Mouse (Mus musculus): ENCODE data around the gene Bmpr1a. TPM values are rescaled to one million over a fixed set of nuclear protein-coding genes. Genes with fewer than 3 reads are reported as not detected.

Gene Bmpr1a
- total RNA-seq, 1 experiment = 38.9 TPM

GRCm38 (mm10) chr14:34502475-34503324 lies 441 bp downstream of the Bmpr1a start:
- DNase-seq (ENCODE audit: low read depth, low spot score) = peak; percentile 59
- in situ Hi-C loops (cut with MboI; ENCODE audit: low sequenced_read_pairs in 2 of 2, unreplicated experiment in 2 of 2) = no loop called here
- TF ChIP-seq ZNF384 (IDR thresholded peaks at IDR 0.05; ENCODE audit: low read depth, low read length) (no peak), CHD2 (IDR thresholded peaks at IDR 0.05; ENCODE audit: low read depth, low read length) (no peak), HCFC1 (IDR thresholded peaks at IDR 0.05; ENCODE audit: borderline replicate concordance, insufficient read depth, low read length) (peak; percentile 54; the same call in 1 of the 2 replicates)
- Histone ChIP-seq H3K36me3 (ENCODE audit: control insufficient read depth, insufficient read depth, low read length, poor library complexity, severe bottlenecking) (no peaks in the 10 kb centered on the region), H3K4me3 (ENCODE audit: insufficient read depth in 1 of 2, low read depth in 1 of 2, low read length in 2 of 2, poor library complexity in 1 of 2, severe bottlenecking in 1 of 2) (peak overlapping the region; percentile 87 to 97), H3K4me1 (ENCODE audit: control insufficient read depth in 2 of 2, insufficient read depth in 2 of 2, low read length in 2 of 2, poor library complexity in 1 of 2) (peaks cover 0 to 3% of the 10 kb centered on the region in 2 experiments; a peak in 1 of 4 replicates), H3K9ac (ENCODE audit: insufficient read depth, low read depth, low read length, poor library complexity, severe bottlenecking) (peak overlapping the region; percentile 97), H3K9me3 (ENCODE audit: control insufficient read depth, insufficient read depth, low read depth, low read length) (no peaks in the 10 kb centered on the region), H3K27ac (ENCODE audit: insufficient read depth, low read depth, low read length, poor library complexity, severe bottlenecking) (peak overlapping the region; percentile 81)

GRCm38 (mm10) chr14:34501804-34502474 lies 1.2 kb downstream of the Bmpr1a start:
- H3K36me3 ChIP-seq (ENCODE audit: control insufficient read depth, insufficient read depth, low read length, poor library complexity, severe bottlenecking) = no peaks in the 10 kb centered on the region
- peaks cover 0 to 3% of the 10 kb centered on the region in 2 experiments; a peak in 1 of 4 replicates for H3K4me1 ChIP-seq (ENCODE audit: control insufficient read depth in 2 of 2, insufficient read depth in 2 of 2, low read length in 2 of 2, poor library complexity in 1 of 2)
- H3K9ac ChIP-seq (ENCODE audit: insufficient read depth, low read depth, low read length, poor library complexity, severe bottlenecking) = peak overlapping the region; percentile 77
- no peaks in the 10 kb centered on the region for H3K9me3 ChIP-seq (ENCODE audit: control insufficient read depth, insufficient read depth, low read depth, low read length)
- peak overlapping the region; percentile 81 for H3K27ac ChIP-seq (ENCODE audit: insufficient read depth, low read depth, low read length, poor library complexity, severe bottlenecking)
- DNase-seq (ENCODE audit: low read depth, low spot score) = no peak
- TF ChIP-seq CHD2 (IDR thresholded peaks at IDR 0.05; ENCODE audit: low read depth, low read length) (no peak), HCFC1 (IDR thresholded peaks at IDR 0.05; ENCODE audit: borderline replicate concordance, insufficient read depth, low read length) (0 out of 2 replicates have a peak, but pooled peaks have one; percentile 56), ZNF384 (IDR thresholded peaks at IDR 0.05; ENCODE audit: low read depth, low read length) (no peak), ZC3H11A (IDR thresholded peaks at IDR 0.05; ENCODE audit: borderline replicate concordance, low read depth, low read length) (no peak), MAFK (IDR thresholded peaks at IDR 0.05; ENCODE audit: insufficient read depth, low read depth, low read length) (no peak)
- peak overlapping the region; percentile 87 to 97 for H3K4me3 ChIP-seq (ENCODE audit: insufficient read depth in 1 of 2, low read depth in 1 of 2, low read length in 2 of 2, poor library complexity in 1 of 2, severe bottlenecking in 1 of 2)
- in situ Hi-C loops (cut with MboI; ENCODE audit: low sequenced_read_pairs in 2 of 2, unreplicated experiment in 2 of 2) = no loop called here

- TF ChIP-seq ZNF384 (IDR thresholded peaks at IDR 0.05; ENCODE audit: low read depth, low read length) (no peak), ZC3H11A (IDR thresholded peaks at IDR 0.05; ENCODE audit: borderline replicate concordance, low read depth, low read length) (no peak), MAFK (IDR thresholded peaks at IDR 0.05; ENCODE audit: insufficient read depth, low read depth, low read length) (no peak), CHD2 (IDR thresholded peaks at IDR 0.05; ENCODE audit: low read depth, low read length) (no peak), HCFC1 (IDR thresholded peaks at IDR 0.05; ENCODE audit: borderline replicate concordance, insufficient read depth, low read length) (no peak)
- H3K9me3 ChIP-seq (ENCODE audit: control insufficient read depth, insufficient read depth, low read depth, low read length) = no peaks in the 10 kb centered on the region
- peaks cover 0 to 3% of the 10 kb centered on the region in 2 experiments; a peak in 1 of 4 replicates for H3K4me1 ChIP-seq (ENCODE audit: control insufficient read depth in 2 of 2, insufficient read depth in 2 of 2, low read length in 2 of 2, poor library complexity in 1 of 2)
- H3K4me3 ChIP-seq (ENCODE audit: insufficient read depth in 1 of 2, low read depth in 1 of 2, low read length in 2 of 2, poor library complexity in 1 of 2, severe bottlenecking in 1 of 2) = peak overlapping the region; percentile 87 to 97
- no peak overlapping the region; the same call in 1 of the 2 replicates for H3K27ac ChIP-seq (ENCODE audit: insufficient read depth, low read depth, low read length, poor library complexity, severe bottlenecking)
- in situ Hi-C loops (cut with MboI; ENCODE audit: low sequenced_read_pairs in 2 of 2, unreplicated experiment in 2 of 2) = no loop called here
- no peak for DNase-seq (ENCODE audit: low read depth, low spot score)
- H3K9ac ChIP-seq (ENCODE audit: insufficient read depth, low read depth, low read length, poor library complexity, severe bottlenecking) = peak overlapping the region; percentile 77; the same call in 1 of the 2 replicates
- no peaks in the 10 kb centered on the region for H3K36me3 ChIP-seq (ENCODE audit: control insufficient read depth, insufficient read depth, low read length, poor library complexity, severe bottlenecking)
These were observed 1.7 kb downstream of the Bmpr1a start for GRCm38 (mm10) chr14:34501447-34501803.

- no peak for DNase-seq (ENCODE audit: low read depth, low spot score)
- in situ Hi-C loops (cut with MboI; ENCODE audit: low sequenced_read_pairs in 2 of 2, unreplicated experiment in 2 of 2) = no loop called here
- TF ChIP-seq CHD2 (IDR thresholded peaks at IDR 0.05; ENCODE audit: low read depth, low read length) (no peak), MAFK (IDR thresholded peaks at IDR 0.05; ENCODE audit: insufficient read depth, low read depth, low read length) (no peak)
These were observed 2.8 kb downstream of the Bmpr1a start for GRCm38 (mm10) chr14:34500309-34500708.

More at GRCm38 (mm10) chr14:34500309-34500708, 2.8 kb downstream of the Bmpr1a start:
- H3K36me3 ChIP-seq (ENCODE audit: control insufficient read depth, insufficient read depth, low read length, poor library complexity, severe bottlenecking) = no peaks in the 10 kb centered on the region
- H3K4me1 ChIP-seq (ENCODE audit: control insufficient read depth in 2 of 2, insufficient read depth in 2 of 2, low read length in 2 of 2, poor library complexity in 1 of 2) = peaks cover 0 to 3% of the 10 kb centered on the region in 2 experiments; a peak in 1 of 4 replicates
- no peak overlapping the region for H3K4me3 ChIP-seq (ENCODE audit: insufficient read depth in 1 of 2, low read depth in 1 of 2, low read length in 2 of 2, poor library complexity in 1 of 2, severe bottlenecking in 1 of 2)
- H3K9me3 ChIP-seq (ENCODE audit: control insufficient read depth, insufficient read depth, low read depth, low read length) = no peaks in the 10 kb centered on the region
- H3K9ac ChIP-seq (ENCODE audit: insufficient read depth, low read depth, low read length, poor library complexity, severe bottlenecking) = no peak overlapping the region
- H3K27ac ChIP-seq (ENCODE audit: insufficient read depth, low read depth, low read length, poor library complexity, severe bottlenecking) = no peak overlapping the region

Data from ES-E14 (cell line).